Mouse (Mus musculus) neural tube, embryonic 10.5 days (tissue): ENCODE measurements at regions not wholly inside any gene's neighbourhood (a gene's known extent, or its start where the extent isn't known, plus 50 kb on each side); places are given as distances from the start of the nearest gene placed in this dataset.

Experiments used
- DNase-seq: peaks from one replicate; pipeline ENCODE4 v3.0.0-alpha.2; 2017; ENCODE audit warnings: low spot score; ENCODE audit errors: extremely low spot score

DNA sequence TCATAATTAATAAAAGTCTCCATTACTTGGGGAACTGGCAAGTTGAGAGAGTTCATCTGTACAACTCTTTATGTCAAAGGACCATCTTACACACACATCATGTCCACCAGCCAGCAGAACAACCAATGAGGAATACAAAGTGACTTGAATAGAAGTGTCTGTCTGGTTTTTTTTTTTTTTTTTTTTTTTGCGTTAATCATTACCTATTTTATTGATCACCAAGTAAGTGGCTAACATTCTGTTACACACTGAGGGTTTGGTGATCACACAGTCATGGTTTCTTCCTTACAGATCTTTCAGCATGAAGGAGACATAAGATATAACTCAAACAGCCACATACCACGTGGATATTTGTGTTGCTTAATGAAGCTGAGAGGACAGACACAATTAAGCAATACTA is 147.6 kb upstream of the Adamts3 start:
- no peak for DNase-seq

DNA sequence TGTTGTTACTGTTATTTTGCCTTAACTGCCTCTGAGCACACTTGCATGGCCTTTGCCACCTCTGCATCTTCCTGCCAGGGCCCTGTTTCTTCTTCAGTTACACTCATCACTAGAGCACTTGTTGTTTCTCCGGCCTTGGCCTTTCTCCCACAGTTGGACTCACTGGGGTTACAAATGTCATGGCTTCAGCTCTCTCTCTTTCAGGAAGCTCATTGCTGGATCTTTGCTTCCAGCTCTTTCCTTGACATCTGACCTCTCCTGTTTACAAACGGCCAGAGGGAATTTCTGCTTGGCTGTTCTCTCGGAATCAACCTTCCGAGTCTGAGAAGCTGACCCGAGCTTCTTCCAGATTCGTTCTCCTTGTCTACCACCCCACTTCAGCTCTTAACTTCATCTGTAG is 146.6 kb upstream of the Adamts3 start:
- peak; percentile 13 for DNase-seq

DNA sequence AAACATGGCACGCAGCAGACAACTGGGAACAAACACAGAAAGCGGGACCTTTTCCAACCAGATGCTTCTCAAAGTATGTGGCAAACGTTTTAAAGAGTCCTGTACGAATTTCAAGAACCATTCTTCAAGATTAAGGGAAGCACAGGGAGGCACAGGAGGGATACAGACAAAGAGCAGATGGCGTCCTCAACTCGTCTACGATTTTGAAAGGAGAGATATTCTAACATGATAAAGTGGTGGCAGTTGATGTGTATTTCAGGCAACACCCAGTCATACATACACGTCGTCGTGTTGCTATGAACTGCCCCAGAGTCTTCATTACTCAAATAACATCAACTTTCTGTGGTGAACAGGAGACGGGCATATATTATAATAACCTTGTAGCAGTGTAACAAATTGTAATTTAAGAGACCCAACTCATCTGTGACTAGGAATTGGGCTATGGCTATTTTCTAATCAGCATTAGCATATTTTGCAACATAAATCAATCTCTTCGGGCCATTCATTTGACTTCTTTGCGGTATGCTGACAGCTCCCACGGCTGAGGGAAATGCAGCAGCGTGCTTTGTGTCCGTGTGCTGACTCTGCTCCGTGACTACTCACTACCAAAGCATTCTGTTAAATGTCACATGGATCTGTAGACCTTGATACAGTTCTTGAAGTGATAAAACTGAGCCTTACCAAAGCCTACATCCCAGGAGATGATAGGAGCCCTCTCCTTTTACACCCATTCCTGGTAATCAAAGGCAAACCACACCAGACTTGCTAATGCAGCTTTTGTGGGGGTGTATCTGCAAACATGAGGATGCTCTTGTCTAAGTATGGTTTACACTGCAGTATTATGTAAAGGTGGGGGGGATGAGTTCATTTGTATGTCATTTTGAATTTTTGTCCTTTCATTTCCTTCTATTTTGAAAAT is 144.0 kb upstream of the Adamts3 start:
- no peak for DNase-seq

GRCm38 (mm10) chr5:90021447-90021846 is 138.3 kb upstream of the Adamts3 start:
- DNase-seq, result no peak

DNA sequence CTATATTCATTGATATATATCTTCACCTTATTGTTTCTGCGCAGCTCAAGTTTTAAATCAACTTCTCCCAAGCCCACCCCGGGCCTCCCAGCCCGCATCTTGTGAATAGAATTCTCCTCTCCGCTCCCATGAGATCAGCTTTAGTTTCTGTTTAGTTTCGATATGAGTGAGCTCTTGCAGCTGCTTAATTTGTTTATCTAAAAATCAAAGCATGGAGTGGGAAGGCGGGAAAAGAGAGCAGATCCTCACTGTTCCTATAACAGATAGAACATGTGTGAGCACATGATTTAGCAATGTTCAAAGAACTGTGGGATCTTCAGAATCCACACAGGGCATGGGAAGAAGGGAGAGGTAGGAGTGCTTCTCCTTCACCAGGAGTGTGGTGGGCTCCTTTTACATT is 117.6 kb upstream of the Adamts3 start:
- DNase-seq, result no peak

DNA sequence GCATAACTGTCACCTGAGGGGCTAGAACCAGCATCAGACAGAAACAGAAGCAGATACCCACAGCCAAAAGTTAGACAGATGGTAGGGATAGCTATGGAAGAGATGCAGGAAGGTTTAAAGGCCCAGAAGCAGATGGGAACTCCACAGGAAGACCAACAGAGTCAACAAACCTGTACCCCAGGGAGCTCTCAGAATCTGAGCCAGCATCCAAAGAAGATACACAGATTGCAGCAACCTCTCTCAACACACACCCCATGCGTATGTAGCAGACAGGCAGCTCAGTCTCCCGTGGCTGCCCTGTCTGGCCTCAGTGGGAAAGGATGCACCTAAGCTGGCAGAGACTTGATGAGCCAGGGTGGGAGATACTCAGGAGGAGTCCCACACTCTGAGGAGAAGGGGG is 108.4 kb upstream of the Adamts3 start:
- no peak for DNase-seq

- DNase-seq, result no peak
Measured at GRCm38 (mm10) chr5:89981627-89982026, 98.5 kb upstream of the Adamts3 start.

GRCm38 (mm10) chr5:89980204-89980603 is 97.1 kb upstream of the Adamts3 start:
- no peak for DNase-seq

DNA sequence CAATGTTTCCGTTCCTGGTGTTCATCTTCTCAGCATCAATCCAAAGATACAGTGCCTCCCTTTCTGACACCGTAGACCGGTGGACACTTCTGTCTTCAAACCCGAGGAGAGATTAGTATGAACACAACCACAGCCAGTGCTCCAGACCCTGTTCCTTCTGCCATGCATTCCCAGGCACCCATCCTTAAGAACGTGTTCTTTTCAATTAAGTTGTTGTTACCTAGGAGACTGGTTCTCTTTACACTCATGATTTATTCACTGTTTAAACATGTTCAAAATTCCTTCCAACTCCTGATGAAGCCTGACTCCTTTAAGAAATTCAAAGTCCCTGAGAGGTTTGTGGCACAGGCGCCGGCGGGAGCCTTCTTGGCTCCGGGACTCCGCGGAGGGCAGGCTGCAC is 69.5 kb upstream of the Adamts3 start:
- DNase-seq, result no peak

- no peak for DNase-seq
Measured at GRCm38 (mm10) chr5:89945660-89945925, 62.5 kb upstream of the Adamts3 start.

DNA sequence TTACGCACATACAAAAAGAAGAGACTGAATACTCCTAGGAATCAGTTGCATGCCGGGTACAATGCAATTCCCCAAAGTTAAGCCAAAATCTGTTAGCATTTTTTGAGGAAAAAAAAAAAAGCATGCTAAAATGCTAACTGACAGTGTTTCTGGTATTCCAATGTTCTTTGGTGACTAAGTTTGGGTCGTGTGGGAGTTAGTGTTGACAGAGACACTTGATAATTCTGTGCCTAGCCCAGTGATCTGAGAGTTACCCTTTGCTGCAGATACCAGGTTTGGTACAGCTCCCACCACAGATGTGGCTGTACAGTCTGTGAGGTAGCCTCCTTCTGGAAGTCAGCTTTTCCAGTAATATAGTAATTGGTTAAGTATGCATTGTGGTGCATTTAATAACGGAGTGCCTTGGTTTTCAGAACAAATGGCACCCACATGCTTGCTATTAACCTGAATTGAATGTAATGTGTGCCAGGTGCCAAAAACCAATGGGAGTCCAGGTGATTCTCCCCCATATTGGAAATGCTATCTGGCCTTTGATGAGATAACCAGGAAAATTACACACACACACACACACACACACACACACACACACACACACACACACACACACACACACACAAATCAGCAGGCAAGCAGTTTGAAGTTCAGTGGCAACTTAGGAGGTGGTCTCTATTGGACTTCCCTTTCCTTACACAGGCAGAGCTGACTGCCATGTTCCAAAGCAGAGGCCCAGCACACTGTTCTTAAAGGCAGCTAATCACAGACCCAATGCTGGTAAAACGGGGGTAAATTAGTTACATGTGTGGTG is 61.9 kb upstream of the Adamts3 start:
- DNase-seq, result no peak

- DNase-seq, result no peak
Measured at GRCm38 (mm10) chr5:89943276-89944127, 60.4 kb upstream of the Adamts3 start.

- DNase-seq, result no peak
Measured at GRCm38 (mm10) chr5:89942244-89942643, 59.1 kb upstream of the Adamts3 start.

GRCm38 (mm10) chr5:89932999-89933398 is 49.9 kb upstream of the Adamts3 start:
- DNase-seq, result no peak
